Mouse (Mus musculus): Measurements from ENCODE around the gene Tuft1.
"Not testable (repeated sequence)": the region's sequence is repeated elsewhere in the genome, so short reads cannot be mapped to it uniquely, and the experiment has no call there.

Gene Tuft1

DNA sequence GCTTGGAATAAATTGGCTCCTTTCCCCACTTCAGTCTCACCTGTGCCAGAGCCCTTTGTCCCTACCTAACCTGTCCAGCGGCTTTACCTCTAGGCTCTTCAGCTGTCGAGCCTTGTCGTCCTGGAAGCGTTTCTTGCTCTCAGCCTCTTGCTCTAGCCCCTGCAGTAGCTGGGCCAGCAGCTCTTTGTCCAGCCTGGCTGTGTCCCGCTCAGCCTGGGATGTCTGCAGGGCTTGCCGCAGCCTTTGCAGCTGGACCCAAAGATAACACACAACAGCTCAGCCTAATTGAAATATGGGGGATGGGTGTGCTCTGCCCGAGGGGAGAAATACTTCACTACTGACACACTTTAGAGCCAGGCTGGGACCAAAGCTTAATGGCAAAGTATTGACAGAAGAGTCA is 7.2 kb upstream of the Tuft1 start:
- in situ Hi-C loops (cut with MboI; ENCODE audit: low pct_unique_long_range_greater_than_20kb in 1 of 2, low sequenced_read_pairs in 2 of 2, unreplicated experiment in 1 of 2), result not testable (repeated sequence)

DNA sequence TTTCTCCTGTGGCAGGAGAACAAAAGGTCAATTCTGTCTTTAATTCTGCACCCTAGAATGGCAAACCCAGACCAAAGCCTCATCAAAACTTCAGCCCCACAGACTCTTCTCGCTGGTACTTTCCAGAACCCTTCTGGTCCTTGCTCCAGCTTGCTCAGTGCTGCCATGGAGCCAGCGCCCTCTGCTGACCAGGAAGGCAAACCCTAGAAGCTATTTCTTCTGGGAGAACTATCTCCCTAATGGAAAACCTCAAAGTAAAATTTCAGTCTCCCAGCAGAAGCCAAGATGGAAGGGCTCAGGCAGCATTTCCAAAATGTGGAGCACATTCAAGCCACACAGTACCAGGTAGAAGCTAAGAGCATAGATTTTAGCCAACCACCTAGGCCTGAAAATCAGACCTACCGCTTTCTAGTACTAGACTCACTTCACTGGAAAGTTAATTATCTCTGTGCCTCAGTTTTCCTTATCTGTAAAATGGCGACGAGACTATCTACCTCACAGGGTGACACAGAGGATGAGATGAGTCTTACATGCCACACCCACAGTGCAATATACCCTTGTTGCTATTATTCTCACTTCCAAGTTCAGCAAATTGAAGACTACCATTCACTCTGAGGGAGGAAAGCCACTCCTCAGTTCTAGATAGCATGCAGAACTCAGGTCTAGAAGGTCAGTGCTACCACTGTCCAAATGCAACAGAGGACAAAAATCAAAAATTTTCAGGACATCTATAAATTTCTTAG is 6.6 kb upstream of the Tuft1 start:
- in situ Hi-C loops (cut with MboI; ENCODE audit: low pct_unique_long_range_greater_than_20kb in 1 of 2, low sequenced_read_pairs in 2 of 2, unreplicated experiment in 1 of 2), result not testable (repeated sequence)

DNA sequence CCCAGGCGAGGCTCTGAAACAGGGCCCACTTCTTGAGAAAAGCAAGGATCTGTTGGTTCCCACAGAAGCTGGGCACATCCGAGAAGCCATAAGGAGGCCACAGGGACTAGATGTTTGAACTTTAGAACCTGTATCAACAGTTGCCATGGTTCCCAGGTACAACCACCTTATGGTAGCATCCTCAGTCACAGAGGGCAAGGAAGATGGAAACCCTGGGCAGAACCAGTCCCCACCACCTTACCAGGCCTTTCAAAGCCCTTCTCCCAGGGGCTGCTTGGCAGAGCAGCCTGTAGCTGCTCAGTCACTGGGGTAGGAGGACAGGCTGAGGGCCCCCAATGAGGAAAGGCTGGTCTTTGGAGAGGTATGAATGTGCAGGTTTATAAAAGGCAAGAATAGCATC is 2.2 kb upstream of the Tuft1 start:
- in situ Hi-C loops (cut with MboI; ENCODE audit: low pct_unique_long_range_greater_than_20kb in 1 of 2, low sequenced_read_pairs in 2 of 2, unreplicated experiment in 1 of 2), result not testable (repeated sequence)

DNA sequence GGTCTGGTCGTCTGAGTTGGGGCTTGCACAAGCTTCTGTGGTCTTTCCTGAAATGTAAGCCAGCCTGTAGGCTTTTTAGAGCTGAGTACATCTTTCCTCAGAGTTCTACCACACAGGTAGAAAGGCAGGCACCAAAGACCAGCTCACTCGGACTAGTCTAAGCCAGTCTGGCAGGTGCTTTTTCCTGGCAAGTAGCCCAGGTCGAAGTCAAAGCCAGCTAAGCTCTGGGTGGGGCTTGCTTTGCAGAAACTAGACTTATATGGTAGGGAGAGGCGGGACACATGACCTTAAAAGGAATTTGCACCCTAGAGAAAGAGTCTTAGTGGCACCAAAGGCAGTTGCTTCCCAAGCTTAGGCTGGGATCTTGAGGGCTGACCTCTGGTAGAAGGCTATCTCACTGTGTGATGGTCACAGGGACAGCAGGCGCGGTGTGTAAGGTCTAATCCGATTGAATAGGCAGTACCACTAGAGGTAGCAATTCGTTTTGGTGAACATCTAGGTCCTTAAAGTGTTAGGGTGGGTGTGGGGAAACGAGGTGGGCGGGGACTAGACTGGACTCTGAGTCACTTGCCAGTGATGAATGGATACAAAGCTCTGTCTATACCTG is 573 bp upstream of the Tuft1 start:
- in situ Hi-C loops (cut with MboI; ENCODE audit: low pct_unique_long_range_greater_than_20kb in 1 of 2, low sequenced_read_pairs in 2 of 2, unreplicated experiment in 1 of 2), result not testable (repeated sequence)

DNA sequence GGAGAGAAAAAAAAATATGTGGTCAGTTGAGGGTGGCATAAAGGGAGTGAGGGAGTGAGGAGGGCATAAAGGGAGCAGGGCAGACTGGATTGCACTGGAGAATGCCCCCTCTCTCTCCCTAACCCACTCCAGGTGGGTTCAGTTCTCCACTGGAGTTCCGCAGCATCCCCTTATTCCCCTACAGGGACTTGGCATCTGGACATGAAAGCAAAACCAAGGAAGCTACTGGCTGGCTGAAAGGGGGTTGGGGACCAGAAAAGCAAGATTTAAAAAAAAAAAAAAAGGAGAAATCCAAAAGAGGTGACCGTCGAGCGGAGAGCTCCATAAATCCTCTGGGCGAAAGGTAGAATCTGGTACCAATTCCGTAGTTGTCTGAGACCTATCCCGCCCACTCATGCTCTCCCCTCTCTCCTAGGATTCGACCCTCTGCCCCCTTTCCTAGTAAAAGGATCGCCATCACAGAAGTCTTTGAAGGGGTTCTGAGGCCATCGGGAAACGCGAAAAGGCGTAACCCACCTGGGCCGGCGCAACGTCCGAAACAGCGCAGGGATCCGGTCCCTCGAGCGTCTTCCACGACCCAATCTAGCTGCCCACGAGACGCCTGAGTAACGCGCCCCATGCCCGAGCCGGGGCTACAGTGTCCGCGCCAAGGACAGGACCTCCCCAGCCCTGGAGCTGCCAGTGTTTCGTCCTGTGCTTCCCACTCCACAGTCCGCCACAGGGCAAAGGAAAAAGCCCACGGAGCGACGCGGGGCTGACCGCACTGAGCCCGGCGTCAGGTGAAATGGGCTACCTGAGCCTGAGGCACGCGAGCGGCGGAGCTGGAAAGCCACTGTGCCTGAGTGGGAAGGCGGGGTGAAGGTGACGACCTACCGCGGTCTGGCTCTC is 576 bp downstream of the Tuft1 start:
- in situ Hi-C loops (cut with MboI; ENCODE audit: low pct_unique_long_range_greater_than_20kb in 1 of 2, low sequenced_read_pairs in 2 of 2, unreplicated experiment in 1 of 2), result not testable (repeated sequence)

DNA sequence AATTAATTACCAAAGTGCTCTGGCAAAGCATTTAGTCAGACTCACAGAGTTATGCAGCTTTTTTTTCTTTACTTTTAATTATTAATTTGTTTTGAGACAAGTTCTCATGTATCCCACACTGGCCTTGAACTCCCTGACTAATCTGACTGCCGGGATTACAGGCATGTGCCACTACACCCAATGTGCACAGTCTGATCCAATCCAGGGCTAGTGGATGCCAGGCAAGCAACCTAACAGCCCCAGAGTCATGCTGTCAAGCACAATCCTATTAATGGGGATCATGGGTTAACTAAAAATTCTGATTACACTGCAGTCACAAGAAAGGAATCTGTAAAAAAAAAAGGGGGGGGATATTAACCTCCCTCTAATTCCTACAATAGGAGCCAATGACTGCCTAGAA is 4.7 kb downstream of the Tuft1 start:
- in situ Hi-C loops (cut with MboI; ENCODE audit: low pct_unique_long_range_greater_than_20kb in 1 of 2, low sequenced_read_pairs in 2 of 2, unreplicated experiment in 1 of 2), result not testable (repeated sequence)

DNA sequence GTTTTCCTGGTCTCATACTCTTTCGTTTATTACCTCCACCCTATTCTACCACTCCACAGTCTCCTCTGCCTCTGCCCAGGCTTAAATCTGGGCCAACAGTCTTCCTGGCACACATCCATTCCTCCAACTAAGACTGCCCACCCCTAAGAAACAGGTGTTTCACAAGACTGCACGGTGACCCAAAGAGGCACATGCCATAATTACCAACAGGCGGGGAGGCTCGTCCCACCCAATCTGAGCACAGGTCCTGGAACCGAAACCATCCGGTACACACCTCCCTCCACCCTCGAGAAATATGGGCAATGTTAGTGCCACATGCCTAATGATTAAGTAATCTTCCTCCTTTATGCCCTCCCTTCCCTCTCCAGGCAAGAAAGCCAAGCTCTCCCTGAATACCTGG is 8.3 kb downstream of the Tuft1 start:
- in situ Hi-C loops (cut with MboI; ENCODE audit: low pct_unique_long_range_greater_than_20kb in 1 of 2, low sequenced_read_pairs in 2 of 2, unreplicated experiment in 1 of 2), result no loop called here

DNA sequence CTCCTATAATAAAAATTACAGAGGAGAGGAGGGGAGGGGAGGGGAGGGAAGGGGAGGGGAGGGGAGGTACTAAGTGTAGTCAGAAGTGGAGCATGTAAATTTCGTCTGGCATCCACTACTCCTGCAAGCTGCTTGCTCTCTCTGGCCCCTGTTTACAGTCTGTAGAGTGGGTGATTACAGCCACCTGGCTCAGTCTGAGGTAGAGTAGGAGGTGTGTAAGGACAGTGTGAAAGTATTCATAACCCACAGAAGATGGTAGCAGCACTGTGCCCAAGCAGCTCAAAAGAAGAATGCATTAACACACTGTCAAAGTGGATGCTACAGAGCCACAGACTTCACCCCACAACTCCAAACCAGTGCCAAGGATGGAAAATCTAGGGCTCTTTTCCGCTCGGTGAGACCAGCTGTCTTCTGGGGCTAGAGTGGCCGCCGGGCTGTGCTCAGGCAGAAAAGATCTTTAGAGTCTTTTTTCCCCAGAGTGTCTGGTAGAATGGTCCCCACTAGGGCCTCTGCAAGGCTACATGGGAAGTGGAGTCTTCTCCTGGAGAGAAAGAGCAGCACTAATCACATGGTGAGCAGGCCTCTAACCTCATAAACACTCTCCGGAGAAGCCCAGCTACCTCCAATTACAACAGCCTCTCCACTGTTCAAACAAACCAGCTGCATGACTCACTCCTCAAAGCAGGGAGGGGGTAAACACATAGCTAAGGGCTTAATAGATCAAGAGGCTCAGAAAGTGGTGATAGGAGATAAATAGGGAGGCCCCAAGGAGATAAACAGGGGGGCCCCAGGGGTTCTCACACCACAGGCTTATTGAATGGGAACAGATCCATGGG is 9.7 kb downstream of the Tuft1 start:
- in situ Hi-C loops (cut with MboI; ENCODE audit: low pct_unique_long_range_greater_than_20kb in 1 of 2, low sequenced_read_pairs in 2 of 2, unreplicated experiment in 1 of 2), result no loop called here

DNA sequence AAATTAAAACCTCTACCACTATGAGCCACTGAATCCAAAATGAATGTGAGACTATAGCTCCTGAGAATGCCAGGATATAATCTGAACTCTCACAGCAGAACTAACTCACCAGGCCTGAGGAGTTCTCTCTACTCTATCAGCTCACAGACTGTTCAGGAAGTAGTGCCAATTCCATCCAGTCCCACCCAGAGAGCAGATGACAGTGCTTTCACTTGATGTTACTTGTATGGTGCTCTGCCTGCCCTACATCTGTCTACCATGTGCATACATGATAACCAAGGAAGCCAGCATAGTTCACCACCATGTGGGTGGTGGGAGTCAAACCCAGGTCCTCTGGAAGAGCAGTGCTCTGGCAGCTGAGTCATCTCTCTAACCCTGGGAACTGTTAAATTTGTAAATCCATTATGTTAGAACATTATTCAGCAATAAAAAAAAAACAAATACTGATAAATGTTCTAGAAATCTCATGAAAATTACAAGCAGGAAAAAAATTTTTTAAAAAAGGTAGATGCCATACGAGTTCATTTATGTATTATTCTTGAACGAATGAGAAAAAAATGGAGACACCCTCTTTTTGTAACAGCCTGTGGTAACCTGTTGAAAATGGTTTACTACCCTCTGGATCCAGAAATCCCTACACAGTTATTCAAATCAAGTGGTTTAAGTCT is 16.0 kb downstream of the Tuft1 start, which contains the start of gene Gm10972:
Gene Gm10972, plus strand, starts transcription at position 618 of the 668 bp plus-strand sequence.
- in situ Hi-C loops (cut with MboI; ENCODE audit: low pct_unique_long_range_greater_than_20kb in 1 of 2, low sequenced_read_pairs in 2 of 2, unreplicated experiment in 1 of 2), result not testable (repeated sequence)

DNA sequence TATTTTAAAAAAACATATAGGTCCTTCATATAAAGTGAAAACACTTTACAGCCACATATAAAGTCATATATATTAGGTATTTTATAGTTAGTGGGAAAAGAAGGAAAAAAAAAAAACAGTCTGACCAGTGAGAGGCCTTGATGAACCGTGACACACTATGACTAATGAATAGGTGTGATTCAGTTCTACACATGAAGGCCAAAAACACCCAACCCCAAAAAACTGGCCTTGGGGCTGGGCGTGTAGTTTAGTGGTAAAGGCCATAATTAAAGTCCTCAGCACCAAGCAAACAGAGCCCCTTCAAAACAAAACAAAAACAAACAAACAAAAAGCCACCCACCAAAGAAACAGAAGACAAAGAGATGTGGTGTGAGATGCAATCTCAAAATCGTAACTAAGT is 28.8 kb downstream of the Tuft1 start:
- in situ Hi-C loops (cut with MboI; ENCODE audit: low pct_unique_long_range_greater_than_20kb in 1 of 2, low sequenced_read_pairs in 2 of 2, unreplicated experiment in 1 of 2), result loop anchor here in 1 of 2 experiments (10.0 kb wide), 1 partner anchor 95 kb away; no protein-coding TSS in a partner anchor

DNA sequence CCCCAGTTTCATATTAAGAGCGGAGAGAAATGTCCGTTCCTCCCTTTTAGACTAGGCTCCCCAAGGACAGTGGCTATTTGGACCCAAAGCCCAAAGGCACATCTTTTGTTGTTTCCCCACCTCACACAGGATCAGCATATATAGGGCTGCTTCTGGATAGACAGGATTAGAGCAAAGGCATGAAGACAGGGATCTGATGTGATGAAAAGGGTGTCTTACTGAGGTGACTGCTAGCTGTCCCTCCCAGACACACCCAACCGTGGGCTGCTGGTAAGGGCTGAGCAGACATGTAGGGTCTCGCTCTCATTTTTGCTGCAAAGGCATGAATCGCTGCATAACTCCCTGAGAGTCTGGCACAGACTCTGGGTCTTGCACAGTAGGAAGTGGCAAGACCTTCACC is 30.0 kb downstream of the Tuft1 start:
- in situ Hi-C loops (cut with MboI; ENCODE audit: low pct_unique_long_range_greater_than_20kb in 1 of 2, low sequenced_read_pairs in 2 of 2, unreplicated experiment in 1 of 2), result no loop called here

DNA sequence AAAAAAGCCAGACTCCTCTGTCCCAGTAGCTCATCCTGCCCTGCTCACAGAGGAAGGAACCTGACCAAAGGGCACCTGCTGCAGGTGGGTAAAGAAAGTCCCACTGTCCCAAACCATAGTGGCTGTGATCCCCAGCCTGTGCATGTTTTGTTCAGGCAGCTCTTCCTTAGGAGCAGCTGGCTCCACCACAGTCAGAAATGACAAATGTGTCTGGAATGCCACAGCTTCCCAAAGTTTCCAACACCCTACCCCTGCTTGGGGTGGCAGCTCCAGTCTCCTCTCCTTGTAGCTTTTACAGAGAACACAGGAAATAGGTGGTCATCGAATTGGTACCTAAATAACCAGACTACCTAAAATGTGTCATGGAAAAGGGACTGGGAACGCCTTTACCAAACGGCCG is 34.4 kb downstream of the Tuft1 start:
- in situ Hi-C loops (cut with MboI; ENCODE audit: low pct_unique_long_range_greater_than_20kb in 1 of 2, low sequenced_read_pairs in 2 of 2, unreplicated experiment in 1 of 2), result no loop called here

DNA sequence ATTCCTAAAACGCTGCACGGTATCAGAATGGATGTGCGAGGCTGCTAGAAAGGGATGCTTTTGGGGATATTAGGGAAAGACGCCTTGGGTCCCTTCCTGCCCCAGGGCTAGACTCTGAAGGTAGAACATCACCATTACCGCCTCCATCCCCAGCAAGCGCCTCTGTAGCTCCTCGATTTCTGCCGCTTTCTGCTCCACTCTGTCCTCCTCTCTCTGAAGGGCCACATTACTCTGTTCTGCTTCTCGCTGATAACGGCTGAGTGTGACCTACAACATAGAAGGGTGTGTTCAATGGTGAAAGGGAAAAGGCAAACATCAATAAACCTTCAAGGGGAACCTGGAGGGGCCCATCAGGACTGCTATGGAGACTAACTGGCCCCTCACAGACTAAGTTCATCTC is 36.1 kb downstream of the Tuft1 start:
- in situ Hi-C loops (cut with MboI; ENCODE audit: low pct_unique_long_range_greater_than_20kb in 1 of 2, low sequenced_read_pairs in 2 of 2, unreplicated experiment in 1 of 2), result no loop called here

DNA sequence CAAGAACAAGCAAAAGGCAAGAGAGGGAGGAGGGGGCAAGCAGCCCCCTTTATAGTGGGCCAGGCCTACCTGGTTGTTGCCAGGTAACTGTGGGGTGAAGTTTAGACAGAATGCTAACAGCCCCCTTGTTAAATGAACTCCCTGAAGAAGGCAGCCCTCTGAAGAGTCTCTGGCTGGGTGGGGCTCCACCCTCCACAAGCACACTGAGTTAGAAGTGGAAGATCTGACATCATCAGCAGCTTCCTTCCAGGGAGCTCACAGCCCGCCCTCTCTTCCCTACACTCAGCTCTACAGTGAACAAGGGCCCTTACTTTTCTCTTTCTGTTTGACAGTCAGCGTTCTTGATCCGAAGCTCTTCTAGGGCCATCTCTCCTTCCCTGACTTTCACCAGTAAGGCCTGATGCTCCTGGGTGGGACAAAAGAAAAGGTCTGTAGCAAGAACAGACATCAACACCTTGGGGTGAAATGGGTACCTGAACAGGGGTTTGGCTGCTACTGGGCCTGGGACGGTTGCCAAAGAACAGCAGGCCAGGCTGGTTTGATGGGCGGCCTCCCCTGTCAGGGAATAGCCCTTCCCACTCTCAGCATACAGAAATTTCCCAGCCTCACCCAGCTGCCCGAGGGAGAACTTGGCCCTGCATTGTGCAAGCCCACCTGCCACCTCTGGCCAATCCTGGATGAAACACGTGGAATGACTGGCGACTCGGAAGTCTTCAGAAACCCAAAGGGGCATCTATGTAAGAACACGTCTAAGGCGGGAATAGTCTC is 36.7 kb downstream of the Tuft1 start:
- in situ Hi-C loops (cut with MboI; ENCODE audit: low pct_unique_long_range_greater_than_20kb in 1 of 2, low sequenced_read_pairs in 2 of 2, unreplicated experiment in 1 of 2), result no loop called here

DNA sequence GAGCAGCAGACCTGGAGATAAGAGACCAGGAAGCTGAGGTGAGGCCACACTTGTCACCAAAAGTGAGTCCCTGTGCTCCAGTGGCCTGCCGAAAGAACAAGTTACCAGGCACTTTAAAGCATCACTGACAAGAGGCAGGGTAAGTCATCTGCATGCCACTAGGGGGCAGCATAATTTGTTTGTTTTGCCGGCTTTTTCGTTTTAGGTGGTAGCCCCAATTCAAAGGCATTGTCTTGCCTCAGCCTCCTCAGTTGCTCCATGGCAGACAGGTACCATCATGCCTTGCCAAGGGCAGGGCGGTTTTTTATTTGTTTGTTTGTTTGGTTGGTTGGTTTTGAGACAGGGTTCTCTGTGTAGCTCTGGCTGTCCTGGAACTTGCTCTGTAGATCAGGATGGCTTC is 42.0 kb downstream of the Tuft1 start:
- in situ Hi-C loops (cut with MboI; ENCODE audit: low pct_unique_long_range_greater_than_20kb in 1 of 2, low sequenced_read_pairs in 2 of 2, unreplicated experiment in 1 of 2), result no loop called here

DNA sequence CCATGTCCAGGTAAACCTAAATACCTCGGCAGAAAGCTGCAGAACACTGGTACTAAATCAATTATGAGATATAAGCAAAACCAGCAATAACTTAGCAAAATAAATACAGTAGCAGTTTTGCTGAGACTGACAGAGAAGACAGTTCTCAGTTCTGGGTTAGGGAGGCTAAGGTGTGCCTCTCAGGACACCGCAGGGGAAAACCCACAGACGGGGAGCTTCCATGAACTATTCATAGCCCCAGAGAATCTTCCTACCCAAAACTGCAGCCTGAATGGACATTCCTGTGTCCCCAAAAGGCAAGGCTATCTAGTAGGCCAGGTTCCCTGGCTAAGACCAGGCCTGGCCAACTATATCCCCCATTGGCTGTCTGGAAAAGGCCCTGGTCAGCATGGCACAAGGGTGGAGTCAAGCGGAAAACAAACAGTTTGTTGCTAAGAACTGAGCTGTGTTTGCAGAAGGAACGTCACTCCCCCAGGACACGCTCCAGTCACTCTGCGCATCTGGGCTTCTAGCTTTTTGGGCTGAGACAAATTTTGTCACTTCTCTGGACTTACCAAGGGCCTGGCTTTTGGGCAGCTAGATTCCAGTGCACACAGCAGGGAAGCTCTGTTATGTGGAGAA is 45.3 kb downstream of the Tuft1 start:
- in situ Hi-C loops (cut with MboI; ENCODE audit: low pct_unique_long_range_greater_than_20kb in 1 of 2, low sequenced_read_pairs in 2 of 2, unreplicated experiment in 1 of 2), result no loop called here

DNA sequence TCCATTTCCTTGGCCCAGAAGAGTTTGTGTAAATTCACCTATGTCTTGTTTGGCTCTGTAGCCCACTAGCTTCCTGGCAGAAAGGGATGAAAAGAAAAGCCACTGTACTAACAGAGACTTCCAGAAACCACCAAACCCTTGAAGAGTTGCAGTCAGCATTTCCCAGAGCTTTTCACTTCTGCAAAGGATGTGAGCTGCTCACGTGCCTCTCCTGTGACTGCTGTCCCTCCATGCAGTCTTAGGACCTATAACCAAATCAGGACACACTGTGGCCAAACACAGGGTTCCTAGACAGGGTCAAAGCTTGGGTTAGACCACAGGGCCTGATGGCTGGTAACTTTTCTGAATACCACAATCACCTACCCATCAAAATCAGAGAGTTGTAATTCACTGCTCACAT is 46.4 kb downstream of the Tuft1 start:
- in situ Hi-C loops (cut with MboI; ENCODE audit: low pct_unique_long_range_greater_than_20kb in 1 of 2, low sequenced_read_pairs in 2 of 2, unreplicated experiment in 1 of 2), result no loop called here

Data from mouse embryonic stem cell (cell line).